Mouse (Mus musculus) fat pad, adult 2 months (tissue): Measurements from ENCODE around the gene Ccdc24.

ENCODE experiments used
- DNase-seq: peaks from one replicate; pipeline ENCODE4 v3.0.0-alpha.2; 2011; ENCODE audit warnings: low read depth, low spot score; ENCODE audit errors: extremely low read depth

Ccdc24 gene

DNA sequence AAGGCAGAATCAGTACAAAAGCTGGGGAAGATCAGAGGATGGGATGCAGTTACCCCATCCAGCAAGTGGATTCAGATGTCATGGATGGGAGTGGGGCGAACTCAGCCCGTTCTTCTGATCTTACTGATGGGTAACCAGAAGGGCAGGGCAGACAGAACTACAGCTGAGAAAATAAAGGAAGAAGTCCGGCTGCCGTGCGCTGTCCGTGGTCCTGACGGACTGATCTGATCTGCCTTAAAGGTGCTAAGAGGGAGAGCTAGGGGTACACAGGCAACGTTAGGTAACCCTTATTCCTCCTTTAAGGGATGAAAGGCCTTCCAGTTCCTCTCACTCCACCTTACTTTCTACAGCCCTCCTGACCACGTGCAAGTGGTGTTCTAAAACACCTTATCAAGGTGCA is 21.0 kb upstream of the Ccdc24 start:
- DNase-seq = no peak

DNA sequence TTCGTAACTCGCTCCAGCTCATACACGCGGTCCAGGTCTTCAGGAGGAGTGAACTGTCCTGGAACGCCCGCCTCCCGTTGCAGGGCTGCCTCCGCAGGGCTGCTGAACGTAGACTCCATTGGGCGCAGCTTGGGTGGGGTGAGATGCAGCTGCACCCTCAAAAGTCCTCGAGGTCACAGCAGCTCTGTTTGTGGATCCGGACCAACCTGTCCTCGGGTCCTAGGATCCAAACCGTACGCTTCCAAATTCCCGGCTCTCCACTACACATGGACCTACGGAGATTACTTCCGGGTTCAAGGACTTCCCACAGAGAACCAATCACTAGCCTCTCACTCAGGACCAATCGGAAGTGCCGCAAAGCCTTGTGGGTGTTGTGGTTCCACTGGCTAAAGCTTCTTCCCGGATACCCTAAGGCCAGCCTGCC is 19.4 kb upstream of the Ccdc24 start, which contains the start of gene Dph2:
Gene Dph2, minus strand, starts transcription at position 295 of the 424 bp plus-strand sequence.
- peak; percentile 37 for DNase-seq

DNA sequence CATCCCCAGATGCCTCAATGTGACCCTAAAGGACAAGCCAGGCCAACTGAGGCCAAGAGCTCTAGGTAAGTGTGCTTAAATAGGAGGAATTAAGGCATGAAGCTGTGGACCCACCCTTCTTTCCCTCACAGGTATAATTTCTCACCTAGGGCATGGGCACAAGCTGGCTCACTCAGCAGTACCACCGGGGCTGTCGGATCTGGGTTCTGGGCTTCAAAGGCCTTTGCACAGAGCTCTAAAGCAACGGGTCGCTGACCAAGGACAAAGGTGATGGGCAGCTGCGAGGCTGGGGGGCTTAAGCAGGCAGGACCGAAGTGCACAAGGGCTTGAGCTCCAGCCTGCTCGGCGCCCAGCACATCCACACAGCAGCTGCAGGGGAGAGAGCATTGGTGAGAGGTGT is 18.4 kb upstream of the Ccdc24 start:
- DNase-seq = no peak

GRCm38 (mm10) chr4:117890031-117890430 is 17.7 kb upstream of the Ccdc24 start:
- no peak for DNase-seq

DNA sequence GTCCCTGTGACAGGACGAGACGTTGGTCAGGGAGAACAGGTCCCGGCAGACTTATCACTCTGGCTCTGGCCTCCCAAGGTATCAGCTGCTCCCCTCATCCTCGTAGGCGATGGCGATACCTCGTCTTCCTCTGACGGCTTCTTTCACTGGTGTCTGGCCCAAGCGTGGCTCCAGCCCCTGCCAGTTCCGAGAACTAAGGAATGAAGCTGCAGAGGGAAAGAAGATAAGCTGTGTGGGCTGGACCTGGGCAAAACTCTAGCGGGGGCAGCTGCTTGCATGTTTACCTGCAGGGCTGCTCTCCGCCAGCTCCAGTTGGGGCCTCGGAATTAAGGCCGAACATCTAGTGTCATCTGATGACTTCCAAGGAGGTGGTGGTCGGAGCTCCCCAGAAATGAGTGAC is 17.1 kb upstream of the Ccdc24 start:
- DNase-seq = no peak

- DNase-seq = no peak
These were observed 15.6 kb upstream of the Ccdc24 start for GRCm38 (mm10) chr4:117887920-117888319.

- peak; percentile 23 for DNase-seq
These were observed 14.8 kb upstream of the Ccdc24 start, which contains the start of gene Atp6v0b for GRCm38 (mm10) chr4:117887133-117887532. Gene Atp6v0b, minus strand, starts transcription at chr4:117887333.

DNA sequence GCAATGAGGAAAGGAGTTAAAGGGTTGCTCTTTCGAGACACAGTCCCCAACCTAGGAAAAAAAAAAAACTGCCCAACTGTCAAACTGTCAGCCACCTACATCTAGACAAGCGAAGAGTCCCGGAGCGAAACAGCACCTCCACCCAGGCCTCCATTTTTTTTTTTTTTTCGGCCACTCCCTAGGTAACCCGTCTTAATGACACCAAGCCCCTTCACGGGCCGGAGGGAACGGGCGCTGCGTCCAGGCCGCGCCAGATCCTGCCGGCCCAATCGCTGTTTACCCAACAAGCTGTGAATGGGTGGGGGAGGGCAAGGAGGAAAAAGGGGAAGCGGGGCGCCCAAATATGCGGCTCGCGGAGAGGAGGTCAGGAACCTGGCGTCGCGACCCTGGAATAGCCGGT is 14.3 kb upstream of the Ccdc24 start:
- DNase-seq = no peak

- no peak for DNase-seq
These were observed 13.6 kb upstream of the Ccdc24 start for GRCm38 (mm10) chr4:117885994-117886393.

- no peak for DNase-seq
These were observed 12.7 kb upstream of the Ccdc24 start for GRCm38 (mm10) chr4:117885093-117885492.

DNA sequence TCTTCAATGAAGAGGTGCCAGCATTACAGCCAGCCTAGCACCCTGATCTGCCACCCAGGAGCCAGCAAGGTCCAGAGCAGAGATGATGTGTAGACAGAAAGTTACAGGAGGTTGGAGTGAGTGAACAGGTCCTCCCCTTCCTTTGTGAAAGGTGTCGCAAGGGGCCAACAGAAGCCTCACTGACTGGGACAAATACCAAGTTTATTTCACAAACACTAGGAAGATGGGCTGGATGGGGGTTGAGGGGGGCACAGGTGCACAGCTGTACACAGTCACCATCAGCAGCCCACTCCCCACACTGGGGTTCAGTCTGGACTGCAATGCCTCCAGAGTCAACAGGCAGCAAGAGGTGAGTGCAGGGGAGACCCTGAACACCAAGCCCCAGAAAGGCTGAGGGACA is 11.8 kb upstream of the Ccdc24 start:
- DNase-seq = no peak

DNA sequence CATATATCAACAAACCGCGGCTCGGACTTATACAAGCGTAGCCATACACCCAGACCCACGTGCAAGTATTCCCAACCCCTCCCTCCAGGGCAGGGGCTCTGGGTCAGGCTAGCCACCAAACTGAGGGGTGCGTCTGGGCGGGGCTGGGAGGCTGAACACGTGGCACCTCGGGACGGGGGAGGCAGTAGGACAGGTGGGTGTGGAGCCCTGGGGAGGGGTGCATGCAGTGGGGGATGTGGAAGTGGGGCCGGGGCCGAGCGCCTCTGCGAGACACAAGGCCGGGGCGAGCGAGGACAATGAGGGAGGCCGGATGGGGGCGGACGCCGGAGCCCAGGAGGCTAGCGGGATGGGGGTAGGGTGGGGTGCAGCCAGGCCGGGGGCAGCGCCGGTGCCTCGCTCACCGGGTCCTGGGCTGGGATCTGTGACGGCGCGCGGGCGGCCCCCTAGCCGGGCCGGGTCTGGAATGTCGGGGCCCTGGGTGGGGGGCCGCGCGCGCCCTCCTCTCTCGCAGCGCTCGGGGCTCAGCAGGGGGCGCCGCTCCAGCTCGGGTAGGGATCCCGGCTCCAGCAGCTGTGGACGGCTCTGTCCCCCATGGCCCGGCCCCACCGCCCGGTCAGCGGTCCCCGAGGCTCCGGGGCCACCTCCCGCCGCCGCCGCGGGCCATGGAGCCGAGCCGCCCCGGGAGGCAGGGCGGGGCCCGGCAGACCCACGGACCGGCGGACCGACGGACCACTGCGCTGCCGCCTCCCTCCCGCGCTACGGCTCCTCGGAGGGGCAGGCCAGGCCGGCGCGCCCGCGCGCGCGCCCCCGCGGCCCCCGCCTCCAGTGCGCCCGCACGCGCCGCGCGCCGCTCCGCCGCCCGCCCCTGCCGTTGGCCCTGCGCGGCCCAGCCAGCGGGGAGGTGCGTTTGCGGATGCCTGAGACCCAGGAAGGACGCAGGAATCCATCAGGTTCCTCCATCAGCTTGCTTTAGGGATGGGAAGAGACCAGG is 10.6 kb upstream of the Ccdc24 start, which contains the start of gene B4galt2:
Gene B4galt2, minus strand, starts transcription at position 787 of the 991 bp plus-strand sequence.
- no peak for DNase-seq

GRCm38 (mm10) chr4:117878703-117879102 is 6.3 kb upstream of the Ccdc24 start:
- DNase-seq = no peak

DNA sequence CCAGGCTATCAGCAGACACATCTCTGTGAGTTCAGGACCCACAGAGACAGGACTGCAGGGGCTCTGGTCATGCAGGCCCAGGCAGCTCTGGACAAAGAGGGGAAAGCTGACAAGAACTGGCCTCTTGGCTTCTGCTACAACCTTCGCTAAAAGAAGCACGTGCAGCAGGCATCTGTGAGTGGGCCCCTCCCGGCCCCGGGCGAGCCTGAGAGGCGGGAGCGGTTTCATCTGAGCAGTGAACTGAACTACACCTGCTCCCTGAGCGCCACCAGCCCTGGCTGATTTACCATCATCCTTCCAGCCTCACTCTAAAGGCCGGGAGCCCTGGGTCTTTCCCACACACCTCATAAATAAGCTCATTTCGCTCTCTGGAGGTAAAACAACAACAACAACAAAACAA is 5.9 kb upstream of the Ccdc24 start:
- DNase-seq = no peak

DNA sequence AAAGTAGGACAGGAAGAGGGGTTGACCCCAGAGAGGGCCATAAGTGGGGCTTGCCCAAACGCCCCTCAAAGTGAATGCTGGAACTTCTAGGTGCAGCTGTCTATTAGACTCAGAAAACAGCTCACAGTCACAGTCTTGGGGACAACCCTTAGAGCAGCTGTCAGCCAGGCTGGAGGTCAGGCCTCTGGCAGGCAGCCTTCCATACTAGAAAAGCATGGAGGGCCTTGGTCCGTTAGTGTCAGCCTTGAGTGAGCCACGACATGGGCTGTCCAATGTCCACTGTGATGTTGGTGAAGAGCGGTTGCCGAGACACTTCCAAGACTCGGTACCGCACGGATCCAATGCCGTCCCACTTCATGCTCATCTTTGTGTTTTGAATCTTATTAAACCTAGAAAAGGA is 1.3 kb upstream of the Ccdc24 start:
- no peak for DNase-seq

GRCm38 (mm10) chr4:117871787-117872186 is 570 bp downstream of the Ccdc24 start:
- DNase-seq = no peak

GRCm38 (mm10) chr4:117870437-117870836 is 1.9 kb downstream of the Ccdc24 start:
- no peak for DNase-seq

GRCm38 (mm10) chr4:117869317-117869716 is 3.0 kb downstream of the Ccdc24 start:
- no peak for DNase-seq

DNA sequence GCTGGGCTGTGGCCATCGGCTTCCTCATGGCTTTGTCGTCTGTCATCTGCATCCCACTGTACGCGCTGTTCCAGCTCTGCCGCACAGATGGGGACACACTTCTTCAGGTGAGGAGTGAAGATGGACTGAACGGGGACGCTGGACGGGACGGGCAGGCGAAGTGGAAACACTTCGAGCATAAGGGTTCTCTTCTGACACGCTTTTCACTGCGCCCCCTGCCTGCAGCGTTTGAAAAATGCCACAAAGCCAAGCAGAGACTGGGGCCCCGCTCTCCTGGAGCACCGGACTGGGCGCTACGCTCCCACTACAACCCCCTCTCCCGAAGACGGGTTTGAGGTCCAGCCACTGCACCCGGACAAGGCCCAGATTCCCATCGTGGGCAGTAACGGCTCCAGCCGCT is 4.5 kb downstream of the Ccdc24 start:
- no peak for DNase-seq

DNA sequence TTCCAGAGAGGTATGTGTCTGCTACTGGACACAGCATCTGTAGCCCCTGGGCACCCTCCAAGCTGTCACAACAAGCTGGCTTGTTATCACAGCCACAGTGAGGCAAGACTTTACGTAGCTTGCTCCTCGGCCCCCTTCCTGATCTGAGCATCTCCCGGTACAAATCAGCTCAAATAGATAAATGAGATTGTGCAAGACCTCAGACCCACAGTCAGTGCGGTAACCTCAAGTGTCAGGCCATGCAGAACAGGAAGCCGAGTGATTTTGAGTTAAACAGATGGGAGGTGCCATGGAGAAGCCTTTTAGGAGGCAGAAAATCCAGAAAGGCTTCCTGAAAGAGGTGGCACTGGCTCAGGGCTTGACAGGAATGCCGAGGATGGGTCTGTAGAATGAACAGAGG is 5.4 kb downstream of the Ccdc24 start:
- no peak for DNase-seq

DNA sequence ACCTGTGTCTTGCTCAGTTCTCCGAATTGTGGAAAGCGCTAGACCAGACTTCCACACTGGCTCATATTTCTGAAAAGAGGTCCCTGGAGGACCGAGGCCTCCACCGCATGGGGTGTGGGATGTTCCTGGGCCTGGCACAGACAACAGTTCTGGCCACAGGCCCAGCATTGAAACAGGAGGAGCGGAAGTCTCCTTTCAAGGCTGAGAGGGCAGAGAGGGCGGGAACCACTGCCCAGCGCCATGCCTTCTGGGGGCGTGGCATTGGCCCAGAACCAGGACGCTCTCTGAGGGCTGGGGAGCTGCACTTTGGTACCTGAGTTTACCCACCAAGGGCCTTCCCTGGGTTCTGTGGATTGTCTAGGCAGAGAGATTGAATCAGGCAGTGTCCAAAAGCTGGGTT is 6.3 kb downstream of the Ccdc24 start:
- DNase-seq = no peak

- no peak for DNase-seq
These were observed 9.5 kb downstream of the Ccdc24 start for GRCm38 (mm10) chr4:117862823-117863222.
